Mouse (Mus musculus): ENCODE results near the gene Spn. TPM values are rescaled to one million over a fixed set of nuclear protein-coding genes. Genes with fewer than 3 reads are reported as not detected.

The Spn gene
- polyA plus RNA-seq, 1 experiment from 2014 or later, result not detected

GRCm38 (mm10) chr7:127114920-127115319 lies 22.7 kb downstream of the Spn start:
- 88% methylated on average over 11 of the region's 11 CpGs for WGBS
- no peak for ATAC-seq (ENCODE audit: low FRiP score, low TSS enrichment)
- H3K4me2 ChIP-seq (ENCODE audit: low read length), result no peak overlapping the region
- H3K4me3 ChIP-seq (replicated peaks; ENCODE audit: low read depth, low read length), result no peak overlapping the region
- no peaks in the 10 kb centered on the region for H3K9me3 ChIP-seq (ENCODE audit: control insufficient read depth, low read length)
- H3K27me3 ChIP-seq (ENCODE audit: control insufficient read depth, insufficient read depth, low read length), result no peaks in the 10 kb centered on the region
- H3K36me3 ChIP-seq (ENCODE audit: control insufficient read depth, insufficient read depth, low read length), result no peaks in the 10 kb centered on the region
- DNase-seq, result no peak
- no peaks in the 10 kb centered on the region for H3K4me1 ChIP-seq (ENCODE audit: control insufficient read depth, insufficient read depth, low read length)
- H3K27ac ChIP-seq (replicated peaks; ENCODE audit: low read depth, low read length), result no peak overlapping the region
- H3K9ac ChIP-seq (replicated peaks; ENCODE audit: low read length), result no peak overlapping the region

- H3K9me3 ChIP-seq (ENCODE audit: control insufficient read depth, low read length), result no peaks in the 10 kb centered on the region
- 0 out of 2 replicates have a peak overlapping the region, but pooled peaks have one; percentile 26 for H3K27ac ChIP-seq (replicated peaks; ENCODE audit: low read depth, low read length)
- DNase-seq (peak; percentile 65), ATAC-seq (ENCODE audit: low FRiP score, low TSS enrichment) (no peak)
- H3K4me1 ChIP-seq (ENCODE audit: control insufficient read depth, insufficient read depth, low read length), result no peaks in the 10 kb centered on the region
- H3K4me3 ChIP-seq (replicated peaks; ENCODE audit: low read depth, low read length), result no peak overlapping the region
- WGBS, result 49% methylated on average over 12 of the region's 12 CpGs
- H3K9ac ChIP-seq (replicated peaks; ENCODE audit: low read length), result no peak overlapping the region
- H3K4me2 ChIP-seq (ENCODE audit: low read length), result 0 out of 2 replicates have a peak overlapping the region, but pooled peaks have one; percentile 4
- no peaks in the 10 kb centered on the region for H3K36me3 ChIP-seq (ENCODE audit: control insufficient read depth, insufficient read depth, low read length)
- H3K27me3 ChIP-seq (ENCODE audit: control insufficient read depth, insufficient read depth, low read length), result no peaks in the 10 kb centered on the region
These were observed 23.9 kb downstream of the Spn start for GRCm38 (mm10) chr7:127113614-127114259.

- DNase-seq (no peak), ATAC-seq (ENCODE audit: low FRiP score, low TSS enrichment) (no peak)
- no peaks in the 10 kb centered on the region for H3K36me3 ChIP-seq (ENCODE audit: control insufficient read depth, insufficient read depth, low read length)
These were observed 24.6 kb downstream of the Spn start for GRCm38 (mm10) chr7:127112921-127113597.

GRCm38 (mm10) chr7:127112251-127112841 lies 25.3 kb downstream of the Spn start:
- ATAC-seq (ENCODE audit: low FRiP score, low TSS enrichment) (no peak), DNase-seq (no peak)
- Histone ChIP-seq H3K4me2 (ENCODE audit: low read length) (no peak overlapping the region), H3K36me3 (ENCODE audit: control insufficient read depth, insufficient read depth, low read length) (no peaks in the 10 kb centered on the region), H3K4me1 (ENCODE audit: control insufficient read depth, insufficient read depth, low read length) (no peaks in the 10 kb centered on the region), H3K9ac (replicated peaks; ENCODE audit: low read length) (no peak overlapping the region), H3K27ac (replicated peaks; ENCODE audit: low read depth, low read length) (no peak overlapping the region), H3K27me3 (ENCODE audit: control insufficient read depth, insufficient read depth, low read length) (no peaks in the 10 kb centered on the region), H3K4me3 (replicated peaks; ENCODE audit: low read depth, low read length) (no peak overlapping the region), H3K9me3 (ENCODE audit: control insufficient read depth, low read length) (no peaks in the 10 kb centered on the region)
- WGBS, result 81% methylated on average over 12 of the region's 12 CpGs

More at GRCm38 (mm10) chr7:127112921-127113597, 24.6 kb downstream of the Spn start:
- no peaks in the 10 kb centered on the region for H3K4me1 ChIP-seq (ENCODE audit: control insufficient read depth, insufficient read depth, low read length)
- H3K4me3 ChIP-seq (replicated peaks; ENCODE audit: low read depth, low read length), result no peak overlapping the region
- 0 out of 2 replicates have a peak overlapping the region, but pooled peaks have one; percentile 26 for H3K27ac ChIP-seq (replicated peaks; ENCODE audit: low read depth, low read length)
- no peaks in the 10 kb centered on the region for H3K27me3 ChIP-seq (ENCODE audit: control insufficient read depth, insufficient read depth, low read length)
- H3K9me3 ChIP-seq (ENCODE audit: control insufficient read depth, low read length), result no peaks in the 10 kb centered on the region
- whole genome bisulfite sequencing, result 53% methylated on average over 9 of the region's 9 CpGs
- H3K4me2 ChIP-seq (ENCODE audit: low read length), result 0 out of 2 replicates have a peak overlapping the region, but pooled peaks have one; percentile 4
- no peak overlapping the region for H3K9ac ChIP-seq (replicated peaks; ENCODE audit: low read length)

- no peak overlapping the region for H3K4me3 ChIP-seq (replicated peaks; ENCODE audit: low read depth, low read length)
- H3K9ac ChIP-seq (replicated peaks; ENCODE audit: low read length), result no peak overlapping the region
- no peak for ATAC-seq (ENCODE audit: low FRiP score, low TSS enrichment)
- H3K9me3 ChIP-seq (ENCODE audit: control insufficient read depth, low read length), result no peaks in the 10 kb centered on the region
- WGBS, result 53% methylated on average over 6 of the region's 6 CpGs
- no peaks in the 10 kb centered on the region for H3K36me3 ChIP-seq (ENCODE audit: control insufficient read depth, insufficient read depth, low read length)
- H3K4me1 ChIP-seq (ENCODE audit: control insufficient read depth, insufficient read depth, low read length), result no peaks in the 10 kb centered on the region
- H3K27me3 ChIP-seq (ENCODE audit: control insufficient read depth, insufficient read depth, low read length), result no peaks in the 10 kb centered on the region
- DNase-seq, result peak; percentile 50
- H3K4me2 ChIP-seq (ENCODE audit: low read length), result no peak overlapping the region
- no peak overlapping the region for H3K27ac ChIP-seq (replicated peaks; ENCODE audit: low read depth, low read length)
These were observed 26.2 kb downstream of the Spn start for GRCm38 (mm10) chr7:127111461-127111860.

- no peak overlapping the region for H3K4me2 ChIP-seq (ENCODE audit: low read length)
- no peak overlapping the region for H3K27ac ChIP-seq (replicated peaks; ENCODE audit: low read depth, low read length)
- no peaks in the 10 kb centered on the region for H3K27me3 ChIP-seq (ENCODE audit: control insufficient read depth, insufficient read depth, low read length)
- no peaks in the 10 kb centered on the region for H3K9me3 ChIP-seq (ENCODE audit: control insufficient read depth, low read length)
- ATAC-seq (ENCODE audit: low FRiP score, low TSS enrichment), result peak; percentile 37; the same call in 1 of the 2 replicates
- H3K4me3 ChIP-seq (replicated peaks; ENCODE audit: low read depth, low read length), result no peak overlapping the region
- peak; percentile 90 for DNase-seq
- no peaks in the 10 kb centered on the region for H3K4me1 ChIP-seq (ENCODE audit: control insufficient read depth, insufficient read depth, low read length)
- H3K36me3 ChIP-seq (ENCODE audit: control insufficient read depth, insufficient read depth, low read length), result no peaks in the 10 kb centered on the region
- H3K9ac ChIP-seq (replicated peaks; ENCODE audit: low read length), result no peak overlapping the region
- WGBS, result 53% methylated on average over 18 of the region's 18 CpGs
These were observed 27.2 kb downstream of the Spn start for GRCm38 (mm10) chr7:127110239-127111007.

- H3K9ac ChIP-seq (replicated peaks; ENCODE audit: low read length), result no peak overlapping the region
- ATAC-seq (ENCODE audit: low FRiP score, low TSS enrichment) (no peak), DNase-seq (peak; percentile 2)
- no peaks in the 10 kb centered on the region for H3K27me3 ChIP-seq (ENCODE audit: control insufficient read depth, insufficient read depth, low read length)
- H3K36me3 ChIP-seq (ENCODE audit: control insufficient read depth, insufficient read depth, low read length), result no peaks in the 10 kb centered on the region
- H3K4me3 ChIP-seq (replicated peaks; ENCODE audit: low read depth, low read length), result no peak overlapping the region
- H3K27ac ChIP-seq (replicated peaks; ENCODE audit: low read depth, low read length), result 0 out of 2 replicates have a peak overlapping the region, but pooled peaks have one; percentile 73
- H3K4me1 ChIP-seq (ENCODE audit: control insufficient read depth, insufficient read depth, low read length), result peaks cover 7% of the 10 kb centered on the region; the same call in 1 of the 2 replicates
- no peaks in the 10 kb centered on the region for H3K9me3 ChIP-seq (ENCODE audit: control insufficient read depth, low read length)
- no peak overlapping the region for H3K4me2 ChIP-seq (ENCODE audit: low read length)
- WGBS, result 79% methylated on average over 7 of the region's 7 CpGs
These were observed 32.1 kb downstream of the Spn start for GRCm38 (mm10) chr7:127105551-127105950.
